Mouse (Mus musculus) liver, embryonic 12.5 days (tissue): ENCODE results near the gene Fam120c. TPM values are rescaled to one million over a fixed set of nuclear protein-coding genes. Genes with fewer than 3 reads are reported as not detected.

Experiments
- polyA plus RNA-seq: library from polyadenylated mRNA; unstranded; fragments of >200 nt; fragmentation: Nextera tagmentation; extraction: Ambion mirVana; gene quantifications from 2 replicates; pipeline ENCODE4 v1.2.1, GENCODE M21; 2016

Fam120c gene
- polyA plus RNA-seq, 1 experiment from 2014 or later: 1.2 TPM

Other genes starting within 250 kb of the Fam120c start
- 22.0 and 22.6 TPM in 2 replicates for gene Tsr2, start 247.6 kb upstream of the Fam120c start, polyA plus RNA-seq
- 0.17 and 0.57 TPM in 2 replicates for gene Wnk3, start 146.1 kb upstream of the Fam120c start, polyA plus RNA-seq
- gene Phf8, start 176.5 kb downstream of the Fam120c start, polyA plus RNA-seq: 8.3 and 9.1 TPM in 2 replicates